Mouse (Mus musculus) left cerebral cortex, postnatal 14 days (tissue): Measurements from ENCODE around the gene Khdc1b. TPM values are rescaled to one million over a fixed set of nuclear protein-coding genes. Genes with fewer than 3 reads are reported as not detected.

Experiments
- total RNA-seq, 2 experiments: library from RNA; stranded (reverse); gene quantifications; 2 replicates each; pipeline ENCODE4 v1.2.3; 2021

Khdc1b gene
- total RNA-seq, 2 experiments from 2014 or later, result not detected

Other genes starting within 250 kb of the Khdc1b start
- gene Tmem14a, start 165.0 kb upstream of the Khdc1b start, total RNA-seq, result 10 to 100 TPM; 28.7 to 35.8 TPM
- gene Gsta3, start 143.0 kb upstream of the Khdc1b start, total RNA-seq, result under 1 TPM; 0.32 to 0.90 TPM
- gene Khdc1a, start 33.9 kb upstream of the Khdc1b start, total RNA-seq, result not detected
- not detected for gene Khdc1c, start 15.2 kb upstream of the Khdc1b start, total RNA-seq